Comparison of ENCODE assay signal across 9 mouse cellular contexts in genomic region chr13:23833053-23833452, GRCm38 (mm10). TPM values are rescaled to one million over a fixed set of nuclear protein-coding genes. Genes with fewer than 3 reads are reported as not detected.
DNase-seq lines count a peak whose midpoint lies in the region; ATAC-seq and TF ChIP-seq lines count a peak whose summit lies in the region.
"Had no signal": no experiment of that assay in that cellular context is flagged by ENCODE, and none has a peak within 500 bp of the region (broad histone marks: within the 10 kb centered on the region; RNA-seq: fewer than 3 reads in every experiment).

No protein-coding gene starts in this region.

- no peak overlapping the region for H3K9ac ChIP-seq in heart, postnatal 0 days (replicated peaks; ENCODE audit: low read depth, low read length)
- no peak overlapping the region for H3K9ac ChIP-seq in ES-Bruce4 (ENCODE audit: low read depth, poor library complexity, severe bottlenecking)
- H3K9ac ChIP-seq in limb, embryonic 11.5 days (ENCODE audit: low read length) = no peak overlapping the region
- H3K9ac ChIP-seq in neural tube, embryonic 15.5 days (replicated peaks) = no peak overlapping the region
- H3K9ac ChIP-seq: lung, embryonic 15.5 days had no signal

- H3K4me3 ChIP-seq in heart, postnatal 0 days (ENCODE audit: low read depth, low read length) = no peak overlapping the region
- no peak overlapping the region for H3K4me3 ChIP-seq in ES-Bruce4 (ENCODE audit: low read depth, low read length)
- H3K4me3 ChIP-seq in bone marrow macrophage, adult 2 months (ENCODE audit: insufficient read depth, low read length) = no peak overlapping the region
- no peak overlapping the region for H3K4me3 ChIP-seq in limb, embryonic 11.5 days (ENCODE audit: low read depth, low read length)
- no peak overlapping the region for H3K4me3 ChIP-seq in neural tube, embryonic 15.5 days (replicated peaks)
- H3K4me3 ChIP-seq: lung, embryonic 15.5 days had no signal

- TF ChIP-seq EP300 in heart, postnatal 0 days (IDR thresholded peaks at IDR 0.05; ENCODE audit: low read depth) = no peak
- TF ChIP-seq EP300 in ES-Bruce4 (IDR thresholded peaks at IDR 0.05; ENCODE audit: insufficient read depth, low read depth, low read length) = no peak

- DNase-seq in heart, postnatal 0 days (ENCODE audit: low spot score) = peak; percentile 52
- DNase-seq in heart, postnatal 25 days (ENCODE audit: low spot score) = no peak
- peak; percentile 40 for DNase-seq in heart, postnatal 4 days
- DNase-seq in limb, embryonic 11.5 days (ENCODE audit: low spot score) = peak; percentile 52

- no peaks in the 10 kb centered on the region for H3K9me3 ChIP-seq in heart, postnatal 0 days (replicated peaks; ENCODE audit: control insufficient read depth, low read length)
- no peaks in the 10 kb centered on the region for H3K9me3 ChIP-seq in ES-Bruce4 (replicated peaks; ENCODE audit: control insufficient read depth, insufficient read depth, low read length, poor library complexity, severe bottlenecking)
- H3K9me3 ChIP-seq in limb, embryonic 11.5 days (ENCODE audit: control insufficient read depth, low read length) = no peaks in the 10 kb centered on the region
- H3K9me3 ChIP-seq in neural tube, embryonic 15.5 days (replicated peaks) = no peaks in the 10 kb centered on the region
- H3K9me3 ChIP-seq: lung, embryonic 15.5 days had no signal

- ATAC-seq in heart, postnatal 0 days (ENCODE audit: insufficient read depth, low read depth) = no peak
- no peak for ATAC-seq in limb, embryonic 11.5 days (ENCODE audit: insufficient number of reproducible peaks, low FRiP score, low TSS enrichment, low read depth)
- ATAC-seq in neural tube, embryonic 15.5 days (ENCODE audit: low FRiP score) = peak; percentile 61; the same call in 1 of the 2 replicates
- ATAC-seq in inflammation-experienced regulatory T-cells, adult 6 months = no peak

- TF ChIP-seq CTCF in heart, postnatal 0 days (IDR thresholded peaks at IDR 0.05; ENCODE audit: low read depth) = peak; percentile 67
- TF ChIP-seq CTCF in ES-Bruce4 (IDR thresholded peaks at IDR 0.05; ENCODE audit: low read depth, low read length) = peak; percentile 56
- TF ChIP-seq CTCF in bone marrow macrophage, adult 2 months (IDR thresholded peaks at IDR 0.05; ENCODE audit: low read depth, low read length) = peak; percentile 45

- H3K4me2 ChIP-seq in heart, postnatal 0 days (ENCODE audit: low read depth, low read length) = no peak overlapping the region
- no peak overlapping the region for H3K4me2 ChIP-seq in limb, embryonic 11.5 days (ENCODE audit: low read depth, severe bottlenecking)
- no peak overlapping the region; the same call in 1 of the 2 replicates for H3K4me2 ChIP-seq in neural tube, embryonic 15.5 days
- H3K4me2 ChIP-seq: lung, embryonic 15.5 days had no signal

- no peak overlapping the region for H3K27ac ChIP-seq in heart, postnatal 0 days (ENCODE audit: low read depth)
- H3K27ac ChIP-seq in ES-Bruce4 (ENCODE audit: insufficient read depth, low read length) = no peak overlapping the region
- H3K27ac ChIP-seq in bone marrow macrophage, adult 2 months (ENCODE audit: insufficient read depth, low read depth, low read length) = no peak overlapping the region
- no peak overlapping the region for H3K27ac ChIP-seq in limb, embryonic 11.5 days (replicated peaks; ENCODE audit: low read depth, low read length)
- no peak overlapping the region for H3K27ac ChIP-seq in neural tube, embryonic 15.5 days (replicated peaks)
- H3K27ac ChIP-seq: lung, embryonic 15.5 days had no signal

- no peaks in the 10 kb centered on the region for H3K36me3 ChIP-seq in heart, postnatal 0 days (replicated peaks; ENCODE audit: control insufficient read depth, insufficient read depth, low read length)
- no peaks in the 10 kb centered on the region for H3K36me3 ChIP-seq in ES-Bruce4 (ENCODE audit: control insufficient read depth, insufficient read depth, low read length, poor library complexity, severe bottlenecking)
- no peaks in the 10 kb centered on the region for H3K36me3 ChIP-seq in limb, embryonic 11.5 days (ENCODE audit: control insufficient read depth, insufficient read depth, low read length)
- H3K36me3 ChIP-seq in neural tube, embryonic 15.5 days = no peaks in the 10 kb centered on the region
- H3K36me3 ChIP-seq: lung, embryonic 15.5 days had no signal

- TF ChIP-seq POLR2A in ES-Bruce4 (IDR thresholded peaks at IDR 0.05; ENCODE audit: insufficient read depth, low read length) = no peak
- no peak for TF ChIP-seq POLR2A in bone marrow macrophage, adult 2 months (IDR thresholded peaks at IDR 0.05; ENCODE audit: borderline replicate concordance, low read depth, low read length)

- H3K27me3 ChIP-seq in heart, postnatal 0 days (ENCODE audit: control insufficient read depth, insufficient read depth, low read length) = 0 out of 2 replicates have a peak, but pooled peaks cover 3% of the 10 kb centered on the region
- H3K27me3 ChIP-seq in ES-Bruce4 (ENCODE audit: control insufficient read depth, insufficient read depth, low read length, poor library complexity, severe bottlenecking) = no peaks in the 10 kb centered on the region
- H3K27me3 ChIP-seq in limb, embryonic 11.5 days (ENCODE audit: control insufficient read depth, insufficient read depth, low read length) = no peaks in the 10 kb centered on the region
- H3K27me3 ChIP-seq in neural tube, embryonic 15.5 days (replicated peaks) = no peaks in the 10 kb centered on the region
- H3K27me3 ChIP-seq: lung, embryonic 15.5 days had no signal

- H3K4me1 ChIP-seq in heart, postnatal 0 days (ENCODE audit: control insufficient read depth, insufficient read depth) = no peaks in the 10 kb centered on the region
- no peaks in the 10 kb centered on the region for H3K4me1 ChIP-seq in ES-Bruce4 (ENCODE audit: control insufficient read depth, insufficient read depth, low read length)
- no peaks in the 10 kb centered on the region for H3K4me1 ChIP-seq in bone marrow macrophage, adult 2 months (ENCODE audit: control insufficient read depth, insufficient read depth, low read length)
- no peaks in the 10 kb centered on the region for H3K4me1 ChIP-seq in limb, embryonic 11.5 days (ENCODE audit: control insufficient read depth, insufficient read depth, low read length)
- no peaks in the 10 kb centered on the region for H3K4me1 ChIP-seq in neural tube, embryonic 15.5 days
- H3K4me1 ChIP-seq: lung, embryonic 15.5 days had no signal

- WGBS in heart, postnatal 0 days = 14% methylated on average over 6 of the region's 6 CpGs
- 14% methylated on average over 6 of the region's 6 CpGs for WGBS in limb, embryonic 11.5 days
- 8% methylated on average over 6 of the region's 6 CpGs for WGBS in neural tube, embryonic 15.5 days

- intact Hi-C loops in heart, postnatal 25 days (cut with DNase I) = loop anchor here (5.0 to 10.0 kb wide), 2 partner anchors 182 to 449 kb away; partner anchors contain the start of gene Carmil1

RNA-seq across cellular contexts. Expression of gene Slc17a3, which starts 6.2 kb away (rescaled TPM):
- total RNA-seq in heart, postnatal 0 days (2014; rRNA removed; ENCODE audit: low replicate concordance) = 0.08 TPM in 1 of 2 replicates, not detected in the other
- polyA plus RNA-seq in heart, postnatal 0 days (2015; fragmentation: Nextera tagmentation; extraction: Ambion mirVana) = not detected in 2 replicates
- total RNA-seq in heart, postnatal 25 days (2021) = not detected
- polyA plus RNA-seq in ES-Bruce4 (2011; ENCODE audit: insufficient read depth, insufficient read length, low read depth, missing spikeins) = not detected in 2 replicates
- polyA plus RNA-seq in bone marrow macrophage, adult 2 months (2012; ENCODE audit: insufficient read depth, insufficient read length, missing spikeins) = not detected in 2 replicates
- not detected for total RNA-seq in heart, postnatal 4 days (2021)
- not detected in 2 replicates for polyA plus RNA-seq in limb, embryonic 11.5 days (2014; fragmentation: Nextera tagmentation; extraction: Ambion mirVana)
- polyA plus RNA-seq in neural tube, embryonic 15.5 days (2015; fragmentation: Nextera tagmentation; extraction: Ambion mirVana) = 0.08 TPM in 1 of 2 replicates, not detected in the other
- polyA plus RNA-seq in inflammation-experienced regulatory T-cells, adult 6 months (2017; shearing (Covaris generic)) = not detected
- polyA plus RNA-seq: lung, embryonic 15.5 days had no signal

RNA-seq across cellular contexts. Expression of gene Slc17a2, which starts 26.3 kb away (rescaled TPM):
- not detected in 2 replicates for total RNA-seq in heart, postnatal 0 days (2014; rRNA removed; ENCODE audit: low replicate concordance)
- not detected in 2 replicates for polyA plus RNA-seq in heart, postnatal 0 days (2015; fragmentation: Nextera tagmentation; extraction: Ambion mirVana)
- not detected for total RNA-seq in heart, postnatal 25 days (2021)
- not detected in 2 replicates for polyA plus RNA-seq in ES-Bruce4 (2011; ENCODE audit: insufficient read depth, insufficient read length, low read depth, missing spikeins)
- not detected in 2 replicates for polyA plus RNA-seq in bone marrow macrophage, adult 2 months (2012; ENCODE audit: insufficient read depth, insufficient read length, missing spikeins)
- not detected for total RNA-seq in heart, postnatal 4 days (2021)
- not detected in 2 replicates for polyA plus RNA-seq in limb, embryonic 11.5 days (2014; fragmentation: Nextera tagmentation; extraction: Ambion mirVana)
- polyA plus RNA-seq in neural tube, embryonic 15.5 days (2015; fragmentation: Nextera tagmentation; extraction: Ambion mirVana) = not detected in 2 replicates
- polyA plus RNA-seq in inflammation-experienced regulatory T-cells, adult 6 months (2017; shearing (Covaris generic)) = not detected
- polyA plus RNA-seq: lung, embryonic 15.5 days had no signal

RNA-seq across cellular contexts. Expression of gene Slc17a1, which starts 34.5 kb away (rescaled TPM):
- total RNA-seq in heart, postnatal 0 days (2014; rRNA removed; ENCODE audit: low replicate concordance) = not detected in 2 replicates
- polyA plus RNA-seq in heart, postnatal 0 days (2015; fragmentation: Nextera tagmentation; extraction: Ambion mirVana) = not detected in 2 replicates
- total RNA-seq in heart, postnatal 25 days (2021) = not detected
- polyA plus RNA-seq in ES-Bruce4 (2011; ENCODE audit: insufficient read depth, insufficient read length, low read depth, missing spikeins) = not detected in 2 replicates
- polyA plus RNA-seq in bone marrow macrophage, adult 2 months (2012; ENCODE audit: insufficient read depth, insufficient read length, missing spikeins) = not detected in 2 replicates
- total RNA-seq in heart, postnatal 4 days (2021) = not detected
- not detected in 2 replicates for polyA plus RNA-seq in limb, embryonic 11.5 days (2014; fragmentation: Nextera tagmentation; extraction: Ambion mirVana)
- polyA plus RNA-seq in neural tube, embryonic 15.5 days (2015; fragmentation: Nextera tagmentation; extraction: Ambion mirVana) = not detected in 2 replicates
- polyA plus RNA-seq in inflammation-experienced regulatory T-cells, adult 6 months (2017; shearing (Covaris generic)) = not detected
